Mouse (Mus musculus) heart, postnatal 10 days (tissue): ENCODE measurements around the gene Lrrc31. TPM values are rescaled to one million over a fixed set of nuclear protein-coding genes. Genes with fewer than 3 reads are reported as not detected.
"Not testable (repeated sequence)": the region's sequence is repeated elsewhere in the genome, so short reads cannot be mapped to it uniquely, and the experiment has no call there.

Source experiments
- DNase-seq, 2 experiments: peaks; one replicate each; pipeline ENCODE4 v3.0.0; 2021
- intact Hi-C: fragments of 180-260 bp; cut with DNase I; formaldehyde crosslinking; loops from one replicate; pipeline ENCODE4 v1.15.1; 2025
- total RNA-seq, 2 experiments: library from RNA; stranded (reverse); gene quantifications; 2 replicates each; pipeline ENCODE4 v1.2.3; 2021

Lrrc31 gene
- total RNA-seq: under 1 TPM in 1 of 2 experiments, not detected in 1; 0.26 TPM

DNA sequence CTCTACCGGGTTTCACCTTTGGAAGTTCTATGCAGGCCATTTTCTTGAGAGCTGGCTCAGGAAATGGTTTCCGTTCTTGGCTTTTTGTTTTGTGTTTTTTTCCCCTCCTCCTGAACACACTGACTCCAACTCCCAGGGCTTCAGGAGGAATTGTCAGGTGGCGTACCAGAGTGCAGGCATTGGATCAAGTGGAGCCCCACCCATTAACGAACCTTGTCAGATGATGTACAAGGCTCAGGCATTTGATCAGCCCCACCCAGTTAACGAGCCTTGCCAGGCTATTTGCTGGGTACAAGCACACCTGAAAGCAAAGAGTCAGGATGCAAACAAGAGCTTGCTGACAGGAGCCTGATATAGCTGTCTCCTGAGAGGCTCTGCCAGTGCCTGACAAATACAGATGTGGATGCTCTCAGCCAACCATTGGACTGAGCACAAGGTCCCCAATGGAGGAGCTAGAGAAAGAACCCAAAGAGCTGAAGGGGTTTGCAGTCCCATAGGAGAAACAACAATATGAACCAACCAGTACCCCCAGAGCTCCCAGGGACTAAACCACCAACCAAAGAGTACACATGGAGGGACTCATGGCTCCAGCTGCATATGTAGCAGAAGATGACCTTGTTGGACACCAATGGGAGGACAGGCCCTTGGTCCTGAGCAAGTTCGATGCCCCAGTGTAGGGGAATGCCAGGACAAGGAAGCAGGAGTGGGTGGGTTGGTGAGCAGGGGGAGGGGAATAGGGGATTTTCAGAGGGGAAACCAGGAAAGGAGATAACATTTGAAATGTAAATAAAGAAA lies at the start of gene Lrrc31:
Gene Lrrc31 (minus strand): TSS at position 133 of the 795 bp plus-strand sequence.
- intact Hi-C loops: loop anchor here (5.0 kb wide), 3 partner anchors 92 to 347 kb away; partner anchors contain the start of gene Sec62
- DNase-seq: not testable (repeated sequence)

- no peak for DNase-seq
- intact Hi-C loops: no loop called here
Observed at GRCm38 (mm10) chr3:30748316-30748715, 48.7 kb upstream of the Lrrc31 start.

GRCm38 (mm10) chr3:30746006-30746405 lies 46.4 kb upstream of the Lrrc31 start, which contains the start of gene Samd7:
Samd7 (plus strand) TSS chr3:30746293.
- intact Hi-C loops: no loop called here
- DNase-seq: no peak

DNA sequence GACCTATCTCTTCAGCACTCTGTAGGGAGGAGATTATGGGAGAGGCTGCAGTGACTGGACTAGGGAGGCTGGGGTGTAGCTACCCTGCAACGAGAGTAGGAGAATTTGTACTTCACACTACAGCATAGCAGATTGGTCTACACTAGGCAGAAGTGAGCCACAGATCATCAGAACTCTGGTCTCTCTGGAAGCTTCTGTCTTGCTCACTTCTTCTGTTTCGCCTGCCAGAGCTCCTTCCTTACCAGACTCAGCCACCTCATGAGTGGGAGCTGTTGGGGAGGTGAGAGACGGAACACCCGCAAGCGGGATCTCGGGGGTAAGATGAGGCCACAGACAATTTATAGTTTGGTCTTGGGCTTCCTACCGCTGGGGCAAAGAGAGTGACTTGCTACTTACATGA lies 43.2 kb upstream of the Lrrc31 start:
- no peak for DNase-seq
- intact Hi-C loops: no loop called here

GRCm38 (mm10) chr3:30741306-30741705 lies 41.7 kb upstream of the Lrrc31 start:
- intact Hi-C loops: no loop called here
- DNase-seq: peak; percentile 36 to 44

GRCm38 (mm10) chr3:30736809-30737208 lies 37.2 kb upstream of the Lrrc31 start:
- intact Hi-C loops: no loop called here
- DNase-seq: no peak

DNA sequence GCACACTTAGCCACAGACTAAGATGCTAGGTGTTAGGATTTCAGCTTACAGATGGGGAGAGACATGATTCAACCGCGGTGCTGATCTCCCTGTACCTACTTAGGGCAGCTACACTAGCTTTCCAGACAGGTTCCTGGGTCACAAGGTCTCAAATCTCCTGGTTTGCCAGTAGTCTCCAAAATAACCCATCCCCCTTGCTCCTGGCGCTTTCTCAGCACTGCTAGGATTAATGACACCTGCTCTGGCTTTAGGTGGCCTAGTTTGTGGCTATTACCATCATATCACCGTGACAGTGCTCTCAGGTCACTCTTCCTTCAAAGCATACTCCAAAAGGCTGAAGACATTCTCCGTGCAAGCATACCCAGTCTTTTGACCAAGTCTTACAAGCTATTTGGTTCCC lies 29.4 kb upstream of the Lrrc31 start:
- no peak for DNase-seq
- intact Hi-C loops: no loop called here

GRCm38 (mm10) chr3:30727209-30727608 lies 27.6 kb upstream of the Lrrc31 start:
- intact Hi-C loops: no loop called here
- DNase-seq: no peak

GRCm38 (mm10) chr3:30725514-30725913 lies 25.9 kb upstream of the Lrrc31 start:
- DNase-seq: no peak
- intact Hi-C loops: no loop called here

DNA sequence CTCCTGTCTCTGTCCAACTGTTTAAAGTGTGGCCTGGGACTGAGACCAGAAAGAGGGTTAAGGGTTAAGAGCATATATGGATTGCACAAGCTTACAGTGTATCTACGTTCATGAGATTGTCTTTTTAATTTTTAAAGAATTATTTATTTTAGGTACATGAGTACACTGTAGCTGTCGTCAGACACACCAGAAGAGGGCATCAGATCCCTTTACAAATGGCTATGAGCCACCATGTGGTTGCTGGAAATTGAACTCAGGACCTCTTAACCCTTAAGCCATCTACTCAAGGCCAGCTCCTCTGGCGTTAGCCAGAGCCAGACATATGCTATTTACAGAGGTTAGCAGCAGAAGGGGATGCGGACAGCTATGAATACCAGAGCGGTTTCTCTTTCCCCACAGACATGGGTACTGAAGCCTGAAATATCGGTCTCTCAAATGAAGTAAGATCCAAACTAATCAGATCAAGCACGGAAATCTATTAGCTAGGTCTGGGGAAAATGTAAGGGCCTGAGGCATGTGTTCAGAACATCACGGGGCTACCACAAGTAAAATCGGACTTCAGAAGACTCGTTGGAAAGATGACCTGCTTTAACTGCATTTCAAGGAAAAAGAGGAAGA lies 25.3 kb upstream of the Lrrc31 start:
- no peak for DNase-seq

DNA sequence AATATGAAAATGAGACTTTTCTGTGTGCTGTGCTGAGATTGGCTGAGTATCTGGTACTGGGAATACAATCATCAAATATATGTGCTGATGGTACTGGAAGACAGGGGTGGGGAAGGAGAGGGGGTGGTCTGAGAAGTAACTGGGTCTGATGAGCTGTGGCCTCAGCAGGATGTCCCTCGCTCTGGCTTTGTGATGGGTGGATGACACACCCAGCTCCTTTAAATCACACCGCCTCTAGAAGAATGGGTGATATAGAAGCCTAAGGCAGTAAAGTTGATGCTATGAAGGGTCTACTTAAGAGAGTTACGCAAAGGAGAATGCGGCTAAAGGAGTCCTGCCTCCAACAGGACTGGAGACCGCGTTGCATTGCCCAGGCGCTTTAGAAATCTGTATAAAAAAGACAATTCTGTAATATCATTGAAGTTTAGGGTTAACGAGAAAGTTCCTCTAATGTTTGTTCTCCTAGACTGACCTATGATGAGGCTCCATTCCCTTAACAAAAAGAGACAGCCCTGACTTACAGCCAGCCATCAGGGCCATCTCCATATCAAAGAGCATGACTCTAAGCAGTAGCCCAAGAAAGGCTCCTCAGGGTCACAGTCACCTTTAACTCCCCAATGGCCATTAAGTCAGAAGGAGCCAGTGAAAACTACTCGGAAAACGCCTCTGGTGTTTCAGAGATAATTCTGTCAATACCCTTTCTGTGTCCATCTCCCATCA lies 24.6 kb upstream of the Lrrc31 start:
- intact Hi-C loops: no loop called here
- DNase-seq: no peak

More for the DNA sequence above, 25.3 kb upstream of the Lrrc31 start:
- intact Hi-C loops: no loop called here

DNA sequence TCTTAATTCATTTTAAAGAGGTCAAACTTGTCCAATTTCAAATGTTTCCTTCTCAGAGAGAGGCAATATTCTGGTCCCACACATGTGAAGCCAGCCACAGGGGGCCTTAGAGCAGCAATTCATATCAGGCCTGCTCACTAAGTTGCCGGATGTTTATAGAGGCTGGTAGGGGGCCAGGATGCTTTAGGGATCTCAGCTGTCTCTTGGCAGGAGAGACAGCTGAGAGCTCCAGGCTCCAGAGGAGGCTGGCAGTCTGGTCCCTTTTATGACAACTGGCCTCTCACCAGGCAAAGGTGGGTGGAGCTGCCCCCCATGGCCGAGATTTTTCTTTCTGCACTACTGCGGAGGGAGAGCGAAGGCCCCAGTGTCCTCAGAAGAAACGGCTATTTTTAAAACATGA lies 23.5 kb upstream of the Lrrc31 start:
- peak; percentile 0 to 4 for DNase-seq
- intact Hi-C loops: no loop called here

DNA sequence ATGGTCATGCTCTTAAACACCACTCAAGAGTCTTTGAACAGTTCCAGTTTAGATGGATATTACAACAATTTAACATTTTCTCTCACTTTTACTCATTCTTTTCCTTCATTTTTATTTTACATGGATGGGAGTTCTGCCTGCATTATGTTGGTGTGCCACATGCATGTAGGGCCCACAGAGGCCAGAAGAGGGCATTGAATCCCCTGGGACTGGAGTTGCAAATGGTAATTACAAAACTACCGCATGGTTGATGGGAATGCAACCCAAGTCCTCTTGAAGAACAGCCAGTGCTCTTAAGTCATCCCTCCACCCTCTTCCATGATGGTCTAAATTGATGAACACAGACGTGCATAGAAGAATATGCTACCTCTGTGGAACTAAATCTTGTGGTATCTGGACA lies 22.8 kb upstream of the Lrrc31 start:
- intact Hi-C loops: no loop called here
- no peak for DNase-seq

DNA sequence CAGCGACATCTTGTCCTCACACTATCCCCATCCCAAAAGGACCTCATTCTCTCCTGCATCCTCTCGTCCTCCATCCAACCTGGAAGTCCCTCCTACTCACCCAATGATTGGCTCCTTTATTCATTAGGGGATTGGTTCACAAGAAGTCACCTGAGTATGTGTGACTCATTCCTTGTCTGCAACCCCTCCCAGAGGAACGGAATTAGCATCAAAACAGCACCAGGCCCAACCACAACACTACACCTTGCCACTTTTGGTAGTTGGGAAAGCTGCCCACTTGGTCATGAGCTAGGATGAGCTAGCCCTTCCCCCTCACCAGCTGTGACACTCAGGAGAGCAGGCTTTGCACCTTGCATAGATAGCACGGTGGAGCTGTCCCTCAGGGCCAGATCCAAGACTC lies 22.4 kb upstream of the Lrrc31 start:
- intact Hi-C loops: no loop called here
- DNase-seq: no peak

DNA sequence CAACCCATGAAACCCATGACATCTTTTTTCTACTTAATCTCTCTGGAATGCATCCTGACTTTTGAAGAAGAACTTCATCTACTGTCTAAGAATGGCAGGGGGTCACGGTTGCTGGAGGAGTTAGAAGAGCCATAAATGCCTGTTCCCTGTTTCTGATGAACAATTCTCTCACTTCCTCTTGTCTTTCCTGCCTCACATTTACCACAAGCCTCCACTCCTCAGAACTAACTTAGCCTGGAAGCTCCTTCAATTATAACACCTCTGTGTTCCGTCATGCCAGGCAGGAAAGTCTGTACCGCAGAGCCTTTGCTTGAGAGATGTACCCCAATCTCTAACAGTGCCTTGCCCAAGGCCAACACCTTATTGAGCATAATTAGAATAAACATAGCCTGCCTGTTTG lies 19.0 kb upstream of the Lrrc31 start:
- no peak for DNase-seq
- intact Hi-C loops: no loop called here

DNA sequence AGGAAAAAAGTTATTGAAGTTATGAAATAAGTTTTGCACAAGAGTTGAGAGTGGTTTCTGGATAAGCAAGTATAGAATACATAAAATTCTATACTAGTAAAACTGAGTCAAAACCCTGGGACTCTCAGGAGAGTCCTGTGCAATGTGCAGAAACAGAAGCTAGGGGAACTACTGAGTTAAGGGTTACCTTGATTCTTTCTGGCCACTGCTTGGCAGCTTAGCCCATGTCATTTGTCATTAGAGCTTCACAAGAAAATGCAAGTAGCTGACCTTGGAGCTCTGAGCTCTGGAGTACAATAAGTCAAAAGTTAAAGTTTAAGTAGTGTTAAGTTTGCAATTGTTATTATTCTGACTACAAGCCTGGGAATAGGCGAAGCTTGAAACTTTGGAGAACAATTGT lies 13.7 kb upstream of the Lrrc31 start:
- no peak for DNase-seq
- intact Hi-C loops: no loop called here

DNA sequence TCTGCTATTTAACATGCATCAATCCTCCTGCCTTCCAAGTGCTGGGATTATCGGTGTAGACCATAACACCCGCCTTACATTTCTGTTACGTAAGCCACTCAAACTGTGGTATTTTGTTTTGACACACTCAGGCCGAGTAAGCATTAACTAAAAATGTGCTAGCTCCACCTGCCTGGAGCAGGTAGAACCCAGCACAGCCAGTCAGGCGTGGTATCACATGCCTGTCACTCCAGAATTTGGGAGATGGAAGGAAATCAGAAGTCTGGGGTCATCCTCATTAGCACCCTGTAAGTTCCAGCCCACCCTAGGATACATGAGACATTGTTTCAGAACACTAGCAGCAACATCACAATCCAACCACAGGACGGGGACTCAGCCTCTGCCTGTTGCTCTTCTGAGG lies 10.5 kb upstream of the Lrrc31 start:
- intact Hi-C loops: no loop called here
- no peak for DNase-seq

GRCm38 (mm10) chr3:30706614-30707276 lies 7.1 kb upstream of the Lrrc31 start:
- no peak for DNase-seq
- intact Hi-C loops: no loop called here

GRCm38 (mm10) chr3:30705977-30706376 lies 6.3 kb upstream of the Lrrc31 start:
- intact Hi-C loops: no loop called here
- DNase-seq: no peak

GRCm38 (mm10) chr3:30697891-30698290 lies 1.8 kb downstream of the Lrrc31 start:
- intact Hi-C loops: loop anchor here (2.0 to 5.0 kb wide), 4 partner anchors 94 to 441 kb away; partner anchors contain the start of gene Sec62
- DNase-seq: no peak

DNA sequence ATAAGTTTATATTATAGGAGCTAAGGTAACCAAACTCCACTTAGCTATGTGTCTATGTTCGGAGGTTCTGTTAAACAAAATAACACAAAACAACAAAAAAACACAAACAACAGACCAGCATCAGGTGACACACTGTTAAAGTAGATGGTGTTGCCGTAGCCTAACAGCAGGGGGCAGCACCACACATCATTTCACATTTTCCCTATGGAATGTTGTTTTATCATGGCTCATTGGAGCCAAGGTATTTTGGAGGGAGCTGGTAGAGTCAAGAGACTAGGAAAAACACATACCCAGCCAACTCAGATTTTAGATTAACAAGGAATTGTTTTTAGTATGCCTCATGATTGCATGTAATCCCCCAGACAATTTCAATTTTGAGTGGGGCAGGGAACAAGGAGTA lies 3.3 kb downstream of the Lrrc31 start:
- intact Hi-C loops: loop anchor here (1.0 to 5.0 kb wide), 5 partner anchors 96 to 442 kb away; partner anchors contain the start of gene Sec62
- DNase-seq: peak; percentile 66 to 81
